In the genomic region with DNA sequence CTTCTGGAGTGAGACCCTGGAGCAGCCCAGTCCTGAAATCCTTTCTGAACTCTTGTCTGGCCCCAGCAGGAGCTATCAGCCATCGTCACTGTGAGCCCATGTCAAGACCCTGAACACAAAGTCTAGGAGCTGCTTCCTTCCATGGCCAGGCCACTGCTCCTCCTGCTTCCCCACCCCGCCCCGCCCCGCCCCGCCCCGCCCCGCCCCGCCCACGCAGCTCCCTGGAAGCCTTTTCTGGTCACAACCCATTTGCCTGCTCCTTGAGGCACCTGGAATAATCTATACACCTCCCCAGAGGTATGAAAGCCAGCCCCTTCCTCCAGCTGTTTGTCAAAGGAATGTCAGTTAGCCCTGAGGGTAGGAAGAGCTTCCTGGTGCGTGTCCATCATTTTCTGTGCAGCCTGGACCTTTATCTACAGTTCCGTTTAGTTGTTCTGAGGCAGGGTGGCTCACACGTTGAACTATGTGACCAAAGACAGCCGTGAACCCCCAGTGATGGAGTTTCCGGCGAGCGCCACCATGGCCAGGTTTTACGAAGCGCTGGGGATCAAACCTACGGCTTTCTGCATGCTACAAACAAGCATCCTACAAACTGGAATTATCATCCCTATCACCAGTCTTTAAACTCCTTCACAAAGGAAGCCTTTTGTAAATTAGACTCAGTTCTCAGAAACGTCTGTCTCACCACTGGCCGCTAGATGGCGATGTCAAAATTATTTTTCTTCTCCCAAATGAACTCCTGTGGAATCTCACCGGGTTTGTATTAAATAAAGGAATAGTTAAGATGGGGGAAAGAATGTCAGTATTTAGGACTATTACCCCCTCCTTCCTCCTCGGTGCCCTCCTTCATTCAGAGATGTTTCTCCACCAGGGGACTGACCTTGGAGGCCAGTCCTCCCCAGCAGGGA, we compare ENCODE assay signal across 8 mouse cellular contexts. TPM values are rescaled to one million over a fixed set of nuclear protein-coding genes. Genes with fewer than 3 reads are reported as not detected.
DNase-seq lines count a peak whose midpoint lies in the region; ATAC-seq and TF ChIP-seq lines count a peak whose summit lies in the region.
"Not testable (repeated sequence)": the region's sequence is repeated elsewhere in the genome, so short reads cannot be mapped to it uniquely, and the experiment has no call there.

No protein-coding gene starts in this region.

- H3K9ac ChIP-seq in forebrain, embryonic 16.5 days (replicated peaks; ENCODE audit: low read depth, low read length); hindbrain, embryonic 13.5 days; liver, embryonic 14.5 days (replicated peaks); midbrain, embryonic 13.5 days (replicated peaks): not testable (repeated sequence)

- H3K27me3 ChIP-seq in forebrain, embryonic 16.5 days (replicated peaks; ENCODE audit: control insufficient read depth, insufficient read depth, low read length); hindbrain, embryonic 13.5 days; liver, embryonic 14.5 days (ENCODE audit: control insufficient read depth, insufficient read depth, low read length); midbrain, embryonic 13.5 days; splenic B cell, adult 2 months (ENCODE audit: control insufficient read depth, insufficient read depth, low read length, poor library complexity, severe bottlenecking): not testable (repeated sequence)

- not testable (repeated sequence) for TF ChIP-seq POLR2A in cortical plate, adult 2 months (IDR thresholded peaks at IDR 0.05; ENCODE audit: extremely low read depth, insufficient read depth, low read length)

- not testable (repeated sequence) for H3K36me3 ChIP-seq in forebrain, embryonic 16.5 days (ENCODE audit: control insufficient read depth, insufficient read depth); hindbrain, embryonic 13.5 days; liver, embryonic 14.5 days (replicated peaks; ENCODE audit: control insufficient read depth, insufficient read depth, low read depth); midbrain, embryonic 13.5 days; splenic B cell, adult 2 months (ENCODE audit: control insufficient read depth, insufficient read depth, low read length, poor library complexity, severe bottlenecking)

- peak overlapping the region; percentile 26; the same call in 1 of the 2 replicates for H3K4me2 ChIP-seq in forebrain, embryonic 16.5 days (ENCODE audit: low read length)
- H3K4me2 ChIP-seq in hindbrain, embryonic 13.5 days: peak overlapping the region; percentile 31
- H3K4me2 ChIP-seq in liver, embryonic 14.5 days (ENCODE audit: low read depth): peak overlapping the region; percentile 37
- H3K4me2 ChIP-seq in midbrain, embryonic 13.5 days (replicated peaks): peak overlapping the region; percentile 39

- ATAC-seq in forebrain, embryonic 16.5 days; hindbrain, embryonic 13.5 days (ENCODE audit: low FRiP score); liver, embryonic 14.5 days (ENCODE audit: insufficient read depth); midbrain, embryonic 13.5 days: not testable (repeated sequence)

- not testable (repeated sequence) for H3K9me3 ChIP-seq in forebrain, embryonic 16.5 days (ENCODE audit: control insufficient read depth, low read length); hindbrain, embryonic 13.5 days; liver, embryonic 14.5 days (ENCODE audit: control insufficient read depth, low read length); midbrain, embryonic 13.5 days

- TF ChIP-seq EP300 in liver, embryonic 14.5 days (IDR thresholded peaks at IDR 0.05; ENCODE audit: low read depth): not testable (repeated sequence)

- 13% methylated on average over 24 of the region's 24 CpGs for WGBS in forebrain, embryonic 16.5 days
- WGBS in hindbrain, embryonic 13.5 days: 10% methylated on average over 24 of the region's 24 CpGs
- WGBS in liver, embryonic 14.5 days (ENCODE audit: insufficient replicate concordance): 3% methylated on average over 24 of the region's 24 CpGs
- 10% methylated on average over 24 of the region's 24 CpGs for WGBS in midbrain, embryonic 13.5 days

- H3K27ac ChIP-seq in cortical plate, adult 2 months (ENCODE audit: insufficient read depth, low read length); forebrain, embryonic 16.5 days (ENCODE audit: low read length); hindbrain, embryonic 13.5 days; liver, embryonic 14.5 days; midbrain, embryonic 13.5 days: not testable (repeated sequence)

- 0 out of 2 replicates have a peak, but pooled peaks have one; percentile 25 for TF ChIP-seq CTCF in cortical plate, adult 2 months (IDR thresholded peaks at IDR 0.05; ENCODE audit: extremely low read depth, insufficient read depth, low read length)
- TF ChIP-seq CTCF in liver, embryonic 14.5 days (IDR thresholded peaks at IDR 0.05; ENCODE audit: low read depth): peak; percentile 25

- H3K4me3 ChIP-seq in cortical plate, adult 2 months (ENCODE audit: insufficient read depth, low read length); forebrain, embryonic 16.5 days (replicated peaks; ENCODE audit: low read length); hindbrain, embryonic 13.5 days; liver, embryonic 14.5 days (ENCODE audit: insufficient read depth in 1 of 2, low read depth in 2 of 2, low read length in 2 of 2): not testable (repeated sequence)
- 0 out of 2 replicates have a peak overlapping the region, but pooled peaks have one; percentile 6 for H3K4me3 ChIP-seq in midbrain, embryonic 13.5 days (replicated peaks)

- peak; percentile 51 for DNase-seq in ES-CJ7 (ENCODE audit: low read depth, low spot score)
- peak; percentile 59 to 64 for DNase-seq in kidney, postnatal 4 days
- DNase-seq in liver, embryonic 14.5 days (ENCODE audit: low read depth in 3 of 3, low spot score in 3 of 3): not testable (repeated sequence)
- peak; percentile 45 for DNase-seq in splenic B cell, adult 2 months (ENCODE audit: low read depth, low spot score)

- not testable (repeated sequence) for H3K4me1 ChIP-seq in cortical plate, adult 2 months (ENCODE audit: control insufficient read depth, insufficient read depth, low read length); forebrain, embryonic 16.5 days (replicated peaks; ENCODE audit: control insufficient read depth, insufficient read depth, low read length); hindbrain, embryonic 13.5 days (replicated peaks); liver, embryonic 14.5 days (replicated peaks; ENCODE audit: control insufficient read depth in 2 of 2, insufficient read depth in 2 of 2, low read length in 1 of 2); midbrain, embryonic 13.5 days (replicated peaks)

RNA-seq across cellular contexts. Expression of gene Cdh5, which starts 10.2 kb away (rescaled TPM):
- 11.7 and 11.8 TPM in 2 replicates for polyA plus RNA-seq in cortical plate, adult 2 months (2012; rRNA removed)
- polyA plus RNA-seq in forebrain, embryonic 16.5 days (2015; fragmentation: Nextera tagmentation; extraction: Ambion mirVana): 9.2 and 12.6 TPM in 2 replicates
- polyA plus RNA-seq in hindbrain, embryonic 13.5 days (2015; fragmentation: Nextera tagmentation; extraction: Ambion mirVana): 14.6 and 16.5 TPM in 2 replicates
- 11.3 and 11.6 TPM in 2 replicates for polyA plus RNA-seq in liver, embryonic 14.5 days (2012; rRNA removed)
- 7.3 and 8.5 TPM in 2 replicates for polyA plus RNA-seq in liver, embryonic 14.5 days (2014; fragmentation: Nextera tagmentation; extraction: Ambion mirVana)
- 12.8 TPM in 2 replicates for polyA plus RNA-seq in midbrain, embryonic 13.5 days (2015; fragmentation: Nextera tagmentation; extraction: Ambion mirVana)
